Mouse (Mus musculus): Measurements from ENCODE around the gene Fam71d.

- TF ChIP-seq CTCF (IDR thresholded peaks at IDR 0.05 in 2 of 3, conservative IDR thresholded peaks at IDR 0.05 in 1 of 3; ENCODE audit: control insufficient read depth in 1 of 3, insufficient read depth in 1 of 3, low read depth in 2 of 3, low read length in 3 of 3, poor library complexity in 1 of 3, severe bottlenecking in 1 of 3) (no peak), RAD21 (IDR thresholded peaks at IDR 0.05; ENCODE audit: low read depth, low read length) (no peak), NRF1 (IDR thresholded peaks at IDR 0.05; ENCODE audit: insufficient read depth, low read depth, low read length, poor library complexity, severe bottlenecking) (no peak), NELFE (IDR thresholded peaks at IDR 0.05; ENCODE audit: low read depth, low read length) (no peak), POLR2A (IDR thresholded peaks at IDR 0.05; ENCODE audit: control insufficient read depth in 1 of 2, insufficient read depth in 1 of 2, low read depth in 1 of 2, low read length in 2 of 2, poor library complexity in 1 of 2) (no peak), POLR2AphosphoS2 (IDR thresholded peaks at IDR 0.05; ENCODE audit: low read length) (no peak)
Measured at GRCm38 (mm10) chr12:78727723-78728122, 36.4 kb downstream of the Fam71d start.

Measured in MEL (cell line).